Mouse (Mus musculus) inflammation-experienced regulatory T-cells, adult 6 months (primary cell): Measurements from ENCODE around the gene Bola2. TPM values are rescaled to one million over a fixed set of nuclear protein-coding genes. Genes with fewer than 3 reads are reported as not detected.
"Not testable (repeated sequence)": the region's sequence is repeated elsewhere in the genome, so short reads cannot be mapped to it uniquely, and the experiment has no call there.

ENCODE experiments used
- ATAC-seq: one replicate; pipeline ENCODE4 v1.8.0; 2017
- polyA plus RNA-seq, 3 experiments: library from polyadenylated mRNA; unstranded; fragments of 100-300 nt; shearing (Covaris generic); gene quantifications; one replicate each; pipeline ENCODE4 v1.2.1; 2017

Bola2 gene
- 100 to 1,000 TPM in 2 of 3 experiments, 10 to 100 TPM in 1; 89.3 to 196 (median 149) TPM for polyA plus RNA-seq

- peak; percentile 55 for ATAC-seq
Observed at GRCm38 (mm10) chr7:126695210-126695611, at the start of gene Bola2. Gene Bola2 (plus strand): TSS chr7:126695401.

GRCm38 (mm10) chr7:126645708-126646107 lies 49.5 kb upstream of the Bola2 start:
- no peak for ATAC-seq

GRCm38 (mm10) chr7:126648486-126648885 lies 46.7 kb upstream of the Bola2 start:
- no peak for ATAC-seq

- ATAC-seq, result peak; percentile 97
Observed at GRCm38 (mm10) chr7:126649231-126650051, 45.8 kb upstream of the Bola2 start, which contains the start of gene Sgf29. Gene Sgf29 (plus strand): TSS chr7:126649309.

- no peak for ATAC-seq
Observed at GRCm38 (mm10) chr7:126650852-126651251, 44.3 kb upstream of the Bola2 start.

GRCm38 (mm10) chr7:126653991-126654390 lies 41.2 kb upstream of the Bola2 start:
- ATAC-seq, result no peak

GRCm38 (mm10) chr7:126655695-126656094 lies 39.5 kb upstream of the Bola2 start:
- peak; percentile 88 for ATAC-seq

- no peak for ATAC-seq
Observed at GRCm38 (mm10) chr7:126657522-126657921, 37.7 kb upstream of the Bola2 start.

- ATAC-seq, result no peak
Observed at GRCm38 (mm10) chr7:126659771-126660170, 35.4 kb upstream of the Bola2 start.

- ATAC-seq, result no peak
Observed at GRCm38 (mm10) chr7:126663646-126664045, 31.6 kb upstream of the Bola2 start.

GRCm38 (mm10) chr7:126665269-126665668 lies 29.9 kb upstream of the Bola2 start:
- no peak for ATAC-seq

- ATAC-seq, result no peak
Observed at GRCm38 (mm10) chr7:126667495-126668090, 27.6 kb upstream of the Bola2 start.

- no peak for ATAC-seq
Observed at GRCm38 (mm10) chr7:126668452-126668851, 26.7 kb upstream of the Bola2 start.

GRCm38 (mm10) chr7:126670152-126670551 lies 25.0 kb upstream of the Bola2 start:
- no peak for ATAC-seq

- ATAC-seq, result no peak
Observed at GRCm38 (mm10) chr7:126672111-126672510, 23.1 kb upstream of the Bola2 start.

GRCm38 (mm10) chr7:126675104-126675503 lies 20.1 kb upstream of the Bola2 start:
- no peak for ATAC-seq

- no peak for ATAC-seq
Observed at GRCm38 (mm10) chr7:126676207-126676606, 19.0 kb upstream of the Bola2 start, which contains the start of gene Sult1a1. Gene Sult1a1 (minus strand): TSS chr7:126676432.

- no peak for ATAC-seq
Observed at GRCm38 (mm10) chr7:126676631-126677220, 18.5 kb upstream of the Bola2 start.

GRCm38 (mm10) chr7:126678545-126679341 lies 16.5 kb upstream of the Bola2 start:
- no peak for ATAC-seq

GRCm38 (mm10) chr7:126679683-126680082 lies 15.5 kb upstream of the Bola2 start:
- no peak for ATAC-seq

- ATAC-seq, result no peak
Observed at GRCm38 (mm10) chr7:126681221-126681620, 14.0 kb upstream of the Bola2 start.

- ATAC-seq, result not testable (repeated sequence)
Observed at GRCm38 (mm10) chr7:126688156-126688555, 7.0 kb upstream of the Bola2 start.

- no peak for ATAC-seq
Observed at GRCm38 (mm10) chr7:126689021-126689420, 6.2 kb upstream of the Bola2 start.
